Mouse (Mus musculus) neural tube, embryonic 14.5 days (tissue): ENCODE results near the gene Gabrr2. TPM values are rescaled to one million over a fixed set of nuclear protein-coding genes. Genes with fewer than 3 reads are reported as not detected.

Experiments used
- ATAC-seq: fragments of 200-750 bp; cut with Nextera tagmentation; 2 replicates; pipeline ENCODE4 v1.8.0; 2017; ENCODE audit warnings: low read depth, mild to moderate bottlenecking, moderate TSS enrichment, moderate library complexity
- H3K27ac ChIP-seq: fragments of 300-500 bp; sonication (generic); 2 replicates; pipeline ENCODE4 v1.5.1; 2014; ENCODE audit warnings: low read depth, mild to moderate bottlenecking, control low read depth, low read length, moderate library complexity, mixed read lengths
- H3K27me3 ChIP-seq: fragments of 300-500 bp; sonication (generic); 2 replicates; pipeline ENCODE4 v1.6.1; 2014; ENCODE audit warnings: low read length; ENCODE audit not compliant: control insufficient read depth, insufficient read depth
- H3K36me3 ChIP-seq: fragments of 300-500 bp; sonication (generic); 2 replicates; pipeline ENCODE4 v1.6.1; 2014; ENCODE audit warnings: low read length, mixed read lengths; ENCODE audit not compliant: control insufficient read depth, insufficient read depth
- H3K4me1 ChIP-seq: fragments of 300-500 bp; sonication (generic); 2 replicates; pipeline ENCODE4 v1.6.1; 2014; ENCODE audit warnings: low read length; ENCODE audit not compliant: control insufficient read depth, insufficient read depth
- H3K4me2 ChIP-seq: fragments of 300-500 bp; sonication (generic); 2 replicates; pipeline ENCODE4 v1.6.1; 2014; ENCODE audit warnings: mild to moderate bottlenecking, low read depth, low read length, control low read depth
- H3K4me3 ChIP-seq: fragments of 300-500 bp; sonication (generic); 2 replicates; pipeline ENCODE4 v1.5.1; 2014; ENCODE audit warnings: low read depth, low read length, control low read depth, mixed read lengths
- H3K9ac ChIP-seq: fragments of 300-500 bp; sonication (generic); replicated peaks from 2 replicates; pipeline ENCODE4 v1.6.1; 2014; ENCODE audit warnings: low read depth, mild to moderate bottlenecking, control low read depth, low read length, mixed read lengths
- H3K9me3 ChIP-seq: fragments of 300-500 bp; sonication (generic); 2 replicates; pipeline ENCODE4 v1.6.1; 2016; ENCODE audit warnings: low read length; ENCODE audit not compliant: control insufficient read depth
- WGBS: fragments of 180-500 bp; shearing (Covaris S2); extraction: QIAGEN DNeasy Blood & Tissue Kit; methylation state at CpG from one replicate; pipeline ENCODE4 v1.1.7; 2014; 5-methylcytosine and 5-hydroxymethylcytosine counted together
- polyA plus RNA-seq: library from polyadenylated mRNA; unstranded; fragments of >200 nt; fragmentation: Nextera tagmentation; extraction: Ambion mirVana; gene quantifications from 2 replicates; pipeline ENCODE4 v1.2.1, GENCODE M21; 2014

Gene Gabrr2
- polyA plus RNA-seq, 1 experiment from 2014 or later = 0.25 TPM

DNA sequence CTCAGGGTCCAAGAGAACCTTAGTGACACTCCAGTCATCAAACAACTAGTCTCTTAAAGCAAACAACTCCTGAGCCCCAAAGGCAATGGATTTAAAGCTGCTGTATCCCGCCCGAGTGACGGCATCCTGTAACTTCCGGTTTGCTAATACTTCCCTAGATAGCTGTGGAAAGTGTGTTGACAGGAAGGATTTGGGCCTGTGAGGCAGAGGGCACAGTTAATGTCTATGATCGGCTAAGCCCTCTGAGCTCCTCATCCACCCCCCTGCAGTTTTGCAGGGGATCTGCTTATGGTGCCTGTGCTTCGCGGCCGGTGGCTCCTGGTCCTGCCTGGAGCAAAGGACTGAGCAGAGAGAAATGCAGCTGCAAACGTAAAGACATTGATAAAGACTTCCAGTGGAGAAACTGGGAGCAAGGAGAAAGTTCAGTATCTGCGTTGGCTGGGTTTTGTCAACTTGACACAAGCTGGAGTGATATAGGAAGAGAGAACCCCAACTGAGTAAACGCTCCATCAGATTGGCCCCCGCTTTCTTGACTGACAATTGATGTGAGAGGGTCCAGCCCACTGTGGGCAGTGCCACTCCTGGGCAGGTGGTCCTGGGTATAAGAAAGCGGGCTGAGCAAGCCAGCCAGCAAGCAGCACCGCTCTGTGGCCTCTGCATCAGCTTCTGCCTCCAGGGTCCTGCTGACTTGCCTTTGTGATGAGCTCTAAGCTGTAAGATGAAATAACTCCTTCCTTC lies 3.6 kb downstream of the Gabrr2 start:
- 75% methylated on average over 14 of the region's 14 CpGs for WGBS
- Histone ChIP-seq H3K27ac (no peak overlapping the region), H3K36me3 (no peaks in the 10 kb centered on the region), H3K4me3 (no peak overlapping the region), H3K27me3 (no peaks in the 10 kb centered on the region), H3K9me3 (no peaks in the 10 kb centered on the region), H3K9ac (no peak overlapping the region), H3K4me2 (no peak overlapping the region), H3K4me1 (no peaks in the 10 kb centered on the region)
- ATAC-seq = no peak

DNA sequence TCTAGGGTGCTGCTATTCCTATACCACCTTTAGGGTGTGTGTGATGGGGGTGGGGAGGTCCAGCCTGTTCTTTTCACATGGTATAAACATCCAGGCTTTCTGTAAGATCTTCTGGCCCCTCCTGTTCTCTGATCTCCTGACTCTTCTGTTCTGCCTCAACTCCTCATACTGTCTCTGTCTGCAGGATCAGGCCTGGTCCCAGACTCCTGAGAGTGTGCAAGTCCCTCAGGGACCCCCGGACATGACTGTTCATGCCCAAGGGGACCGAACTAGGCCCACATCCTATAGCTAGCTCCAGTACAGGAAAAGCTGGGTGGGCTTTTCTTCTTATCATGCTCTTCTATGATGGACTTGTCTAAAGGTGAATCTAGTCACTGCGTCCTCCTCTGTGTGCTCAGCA lies 4.5 kb downstream of the Gabrr2 start:
- Histone ChIP-seq H3K27me3 (no peaks in the 10 kb centered on the region), H3K4me1 (no peaks in the 10 kb centered on the region), H3K4me2 (no peak overlapping the region), H3K9me3 (no peaks in the 10 kb centered on the region), H3K36me3 (no peaks in the 10 kb centered on the region), H3K4me3 (no peak overlapping the region), H3K27ac (no peak overlapping the region), H3K9ac (no peak overlapping the region)
- 90% methylated on average over 3 of the region's 3 CpGs for WGBS
- ATAC-seq = no peak

DNA sequence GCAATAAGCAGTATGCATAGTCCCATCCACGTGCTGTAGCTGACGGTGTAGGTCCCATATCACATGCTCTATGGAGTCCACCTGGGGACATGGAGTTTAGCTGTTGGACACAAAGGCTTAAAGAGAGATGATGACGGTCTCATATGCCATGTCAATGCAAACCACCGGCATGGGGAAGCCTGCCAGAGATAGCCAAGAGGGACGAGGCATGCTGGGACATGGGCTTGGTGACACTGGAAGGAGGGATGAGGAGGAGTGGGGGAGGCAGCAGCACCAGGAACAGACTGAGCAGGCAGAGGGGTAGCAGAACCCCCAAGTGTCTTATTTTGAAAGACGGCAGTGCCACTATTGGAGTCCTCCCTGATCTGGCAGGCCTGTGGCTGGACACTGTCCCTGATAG lies 5.0 kb downstream of the Gabrr2 start:
- H3K9me3 ChIP-seq = no peaks in the 10 kb centered on the region
- H3K9ac ChIP-seq = no peak overlapping the region
- no peak for ATAC-seq
- H3K4me3 ChIP-seq = no peak overlapping the region
- H3K4me1 ChIP-seq = no peaks in the 10 kb centered on the region
- no peak overlapping the region for H3K27ac ChIP-seq
- H3K27me3 ChIP-seq = no peaks in the 10 kb centered on the region
- WGBS = 94% methylated on average over 6 of the region's 6 CpGs
- no peak overlapping the region for H3K4me2 ChIP-seq
- H3K36me3 ChIP-seq = no peaks in the 10 kb centered on the region

DNA sequence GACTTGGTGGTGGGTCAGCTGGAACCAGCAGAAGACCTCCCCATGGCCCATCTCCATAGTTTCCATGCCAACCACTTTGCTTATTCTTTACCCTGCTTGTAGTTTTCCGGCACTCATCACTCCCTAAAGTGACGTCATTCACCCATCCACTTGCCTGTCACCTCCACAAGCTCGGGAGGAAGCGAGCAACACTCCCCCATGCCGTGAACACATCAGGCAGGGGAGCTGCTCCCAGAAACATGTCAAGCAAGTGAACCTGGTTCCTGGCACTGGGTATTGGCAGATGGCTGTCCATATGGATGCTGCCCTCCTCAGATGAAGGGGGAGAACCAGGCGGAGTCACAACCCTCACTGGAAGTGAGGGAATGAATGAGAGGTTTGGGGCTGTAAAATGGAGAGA lies 6.1 kb downstream of the Gabrr2 start:
- H3K4me2 ChIP-seq = no peak overlapping the region
- no peak for ATAC-seq
- no peaks in the 10 kb centered on the region for H3K4me1 ChIP-seq
- no peaks in the 10 kb centered on the region for H3K36me3 ChIP-seq
- 65% methylated on average over 6 of the region's 6 CpGs for WGBS
- H3K27ac ChIP-seq = no peak overlapping the region
- H3K27me3 ChIP-seq = no peaks in the 10 kb centered on the region
- no peak overlapping the region for H3K4me3 ChIP-seq
- no peak overlapping the region for H3K9ac ChIP-seq
- no peaks in the 10 kb centered on the region for H3K9me3 ChIP-seq

DNA sequence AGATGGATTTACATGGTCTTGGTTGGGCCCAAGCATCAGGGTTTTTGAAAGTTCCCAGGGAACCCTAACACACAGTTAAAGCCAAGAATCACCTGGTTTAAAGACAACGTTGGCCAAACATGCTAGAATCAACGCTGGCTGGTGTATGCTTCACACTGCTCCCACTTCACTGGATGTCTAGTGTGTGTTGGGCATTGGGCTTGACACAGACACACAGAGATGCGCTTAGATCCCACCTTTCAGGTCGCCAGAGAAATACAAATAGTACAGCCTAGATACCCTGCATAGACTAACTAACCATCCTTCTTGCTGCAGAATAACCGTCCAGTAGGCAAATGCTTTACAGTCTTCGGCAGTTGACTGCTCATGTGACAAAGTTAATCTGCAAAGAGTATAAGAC lies 7.5 kb downstream of the Gabrr2 start:
- H3K4me2 ChIP-seq = no peak overlapping the region
- WGBS = 91% methylated on average over 6 of the region's 6 CpGs
- H3K9me3 ChIP-seq = no peaks in the 10 kb centered on the region
- H3K9ac ChIP-seq = no peak overlapping the region
- no peak overlapping the region for H3K4me3 ChIP-seq
- H3K36me3 ChIP-seq = no peaks in the 10 kb centered on the region
- no peaks in the 10 kb centered on the region for H3K27me3 ChIP-seq
- ATAC-seq = no peak
- no peaks in the 10 kb centered on the region for H3K4me1 ChIP-seq
- no peak overlapping the region for H3K27ac ChIP-seq

DNA sequence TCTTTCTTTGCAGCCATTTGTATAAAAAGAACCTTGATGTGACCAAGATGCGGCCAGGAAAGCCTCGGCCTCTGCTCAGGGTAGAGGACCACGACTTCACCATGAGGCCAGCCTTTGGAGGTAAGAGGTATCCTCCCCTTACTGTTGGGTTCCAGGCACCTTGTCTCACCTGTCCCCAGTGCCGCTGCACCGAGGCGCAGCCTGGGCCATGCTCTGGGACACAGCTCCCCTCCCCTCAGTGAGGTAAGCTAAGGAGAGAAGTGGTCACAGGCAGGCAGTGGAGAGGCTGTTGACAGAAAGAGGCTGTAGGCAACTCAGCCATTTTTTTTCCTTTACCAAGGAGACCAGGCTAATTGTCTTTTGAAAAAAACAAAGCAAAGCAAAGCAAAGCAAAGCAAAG lies 8.5 kb downstream of the Gabrr2 start:
- WGBS = 92% methylated on average over 6 of the region's 6 CpGs

DNA sequence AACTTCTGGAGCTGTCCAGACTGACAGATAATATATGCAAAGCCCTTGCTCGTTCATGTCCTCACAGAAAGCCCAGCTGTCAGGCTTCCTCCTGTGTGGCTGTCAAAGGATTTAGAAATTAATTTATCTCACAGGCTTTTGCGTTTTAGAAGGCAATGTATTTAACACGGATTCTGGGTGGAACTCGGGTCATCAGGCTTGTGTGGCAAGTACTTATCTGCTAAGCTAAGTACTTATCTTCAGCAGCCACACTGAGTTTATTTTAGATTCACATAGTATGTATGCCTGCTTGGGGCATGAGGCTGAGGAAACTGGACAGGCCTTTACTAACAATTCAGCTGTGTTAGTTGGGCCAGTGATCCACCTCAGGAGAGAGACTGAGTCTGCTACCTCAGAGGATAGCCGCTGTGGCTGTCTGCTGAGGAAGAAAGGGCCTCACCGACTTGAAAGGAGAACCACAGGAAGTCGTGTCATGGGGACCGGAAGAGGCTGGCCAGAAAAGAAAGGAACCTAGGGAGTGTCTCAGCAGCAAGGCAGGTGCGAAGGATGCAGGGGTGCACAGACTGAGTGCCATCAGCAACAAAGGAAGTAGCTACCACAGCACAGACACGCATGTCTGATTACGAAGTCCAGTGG lies 9.8 kb downstream of the Gabrr2 start:
- Histone ChIP-seq H3K4me1 (no peaks in the 10 kb centered on the region), H3K27me3 (no peaks in the 10 kb centered on the region), H3K4me3 (no peak overlapping the region), H3K27ac (no peak overlapping the region), H3K9me3 (no peaks in the 10 kb centered on the region), H3K36me3 (no peaks in the 10 kb centered on the region), H3K9ac (no peak overlapping the region), H3K4me2 (no peak overlapping the region)
- no peak for ATAC-seq
- WGBS = 57% methylated on average over 11 of the region's 11 CpGs

More for the DNA sequence above, 8.5 kb downstream of the Gabrr2 start:
- no peak overlapping the region for H3K9ac ChIP-seq
- no peaks in the 10 kb centered on the region for H3K36me3 ChIP-seq
- H3K27ac ChIP-seq = no peak overlapping the region
- H3K4me3 ChIP-seq = no peak overlapping the region
- no peaks in the 10 kb centered on the region for H3K27me3 ChIP-seq
- no peaks in the 10 kb centered on the region for H3K4me1 ChIP-seq
- no peaks in the 10 kb centered on the region for H3K9me3 ChIP-seq
- H3K4me2 ChIP-seq = no peak overlapping the region
- ATAC-seq = no peak

DNA sequence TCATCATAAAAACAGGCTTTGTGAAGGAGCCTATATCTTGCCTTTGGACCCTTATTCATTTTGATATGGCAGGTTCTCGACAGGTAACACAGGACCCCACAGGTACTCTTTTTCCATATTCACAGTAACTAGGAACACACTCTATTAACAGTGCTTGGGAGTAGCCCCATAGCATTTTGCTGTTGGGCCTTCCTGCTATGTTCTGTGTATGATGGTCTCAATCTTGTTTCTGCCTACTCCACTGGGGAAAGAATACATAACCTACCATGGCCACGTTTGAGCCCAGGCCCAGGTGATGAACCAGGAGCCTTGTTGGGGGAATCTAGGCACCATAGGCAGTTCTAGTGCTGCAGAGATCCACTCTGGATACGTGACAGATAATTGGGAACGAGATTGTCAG lies 11.6 kb downstream of the Gabrr2 start:
- H3K27me3 ChIP-seq = no peaks in the 10 kb centered on the region
- no peak for ATAC-seq
- H3K36me3 ChIP-seq = no peaks in the 10 kb centered on the region
- no peak overlapping the region for H3K27ac ChIP-seq
- WGBS = 88% methylated on average over 4 of the region's 4 CpGs
- no peaks in the 10 kb centered on the region for H3K9me3 ChIP-seq
- H3K4me3 ChIP-seq = no peak overlapping the region
- H3K4me2 ChIP-seq = no peak overlapping the region
- no peaks in the 10 kb centered on the region for H3K4me1 ChIP-seq
- H3K9ac ChIP-seq = no peak overlapping the region

DNA sequence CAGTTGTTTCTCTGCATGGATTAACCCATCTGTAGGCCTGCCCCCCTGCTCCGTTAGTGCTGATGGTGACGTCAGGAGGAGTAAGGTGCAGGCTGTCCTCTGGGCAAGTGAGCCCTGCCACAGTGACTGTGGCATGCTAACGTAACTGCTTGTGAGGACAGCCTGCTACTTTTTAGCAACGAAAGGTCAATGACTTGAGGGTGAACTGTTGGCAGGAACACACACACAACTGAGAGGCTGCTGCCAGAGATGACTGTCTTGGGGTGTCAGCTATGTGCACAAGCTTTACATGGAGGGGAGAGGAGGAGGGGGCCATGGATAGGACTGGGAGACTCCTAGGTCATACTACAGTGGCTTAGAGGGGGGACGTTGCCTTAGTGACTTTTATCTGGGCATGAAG lies 12.1 kb downstream of the Gabrr2 start:
- Histone ChIP-seq H3K27ac (no peak overlapping the region), H3K4me2 (no peak overlapping the region), H3K9me3 (no peaks in the 10 kb centered on the region), H3K36me3 (no peaks in the 10 kb centered on the region), H3K4me1 (no peaks in the 10 kb centered on the region), H3K27me3 (no peaks in the 10 kb centered on the region), H3K9ac (no peak overlapping the region), H3K4me3 (no peak overlapping the region)
- ATAC-seq = no peak
- WGBS = 77% methylated on average over 5 of the region's 5 CpGs
